ENCODE assay signal across 8 mouse cellular contexts in genomic region chr8:11635012-11635577, GRCm38 (mm10). TPM values are rescaled to one million over a fixed set of nuclear protein-coding genes. Genes with fewer than 3 reads are reported as not detected.
A peak's percentile ranks its signal among the peaks of the same experiment; 100 is the strongest.
DNase-seq lines count a peak whose midpoint lies in the region; ATAC-seq and TF ChIP-seq lines count a peak whose summit lies in the region.

No protein-coding gene starts in this region.

- peak overlapping the region; percentile 99 for H3K27ac ChIP-seq in hindbrain, embryonic 15.5 days (replicated peaks)
- peak overlapping the region; percentile 96 for H3K27ac ChIP-seq in left cerebral cortex, adult 2 months
- no peak overlapping the region for H3K27ac ChIP-seq in macrophage

- WGBS in hindbrain, embryonic 15.5 days, result under 1% methylated on average over 66 of the region's 70 CpGs
- under 1% methylated on average over 69 of the region's 70 CpGs for WGBS in macrophage (ENCODE audit: missing documents)

- peaks cover 33% of the 10 kb centered on the region for H3K4me1 ChIP-seq in hindbrain, embryonic 15.5 days (replicated peaks)

- intact Hi-C loops in left cerebral cortex, adult 2 months (cut with DNase I), result loop anchor here (1.0 to 5.0 kb wide), 3 partner anchors 67 to 92 kb away; partner anchors contain the start of genes 1700016D06Rik, Arhgef7 and Ing1

- H3K27me3 ChIP-seq in hindbrain, embryonic 15.5 days, result no peaks in the 10 kb centered on the region

- peak; percentile 87 for ATAC-seq in hindbrain, embryonic 15.5 days (ENCODE audit: low FRiP score, low read depth)

- peak overlapping the region; percentile 93 for H3K4me3 ChIP-seq in hindbrain, embryonic 15.5 days
- peak overlapping the region; percentile 100 for H3K4me3 ChIP-seq in left cerebral cortex, adult 2 months
- peak overlapping the region; percentile 64 for H3K4me3 ChIP-seq in macrophage (ENCODE audit: inconsistent target)

- peaks cover 47% of the 10 kb centered on the region for H3K79me2 ChIP-seq in macrophage (ENCODE audit: inconsistent target)

- peaks cover 16% of the 10 kb centered on the region for H3K36me3 ChIP-seq in hindbrain, embryonic 15.5 days
- H3K36me3 ChIP-seq in macrophage (ENCODE audit: inconsistent target), result no peaks in the 10 kb centered on the region

- DNase-seq in ZHBTc4 (ENCODE audit: low read depth, low spot score), result peak; percentile 95
- DNase-seq in cerebellum, postnatal 25 days, result peak; percentile 75 to 85
- peak; percentile 80 to 81 for DNase-seq in frontal cortex, postnatal 36 days (ENCODE audit: low spot score in 2 of 2)
- DNase-seq in left cerebral cortex, adult 2 months (ENCODE audit: extremely low spot score in 1 of 2, low spot score in 2 of 2), result peak; percentile 82 to 89
- peak; percentile 80 for DNase-seq in right cerebral cortex, adult 2 months (ENCODE audit: low spot score in 2 of 2)
- DNase-seq in urinary bladder, postnatal 10 days (ENCODE audit: low spot score), result peak; percentile 50

- TF ChIP-seq CTCF in left cerebral cortex, adult 2 months (IDR thresholded peaks at IDR 0.05), result peak; percentile 19

- no peaks in the 10 kb centered on the region for H3K9me3 ChIP-seq in hindbrain, embryonic 15.5 days

- H3K4me2 ChIP-seq in hindbrain, embryonic 15.5 days, result peak overlapping the region; percentile 93

- H3K9ac ChIP-seq in hindbrain, embryonic 15.5 days, result peak overlapping the region; percentile 96

RNA-seq across cellular contexts. Expression of gene Ankrd10, which starts 0.5 kb away (rescaled TPM):
- polyA plus RNA-seq in hindbrain, embryonic 15.5 days (2015; fragmentation: Nextera tagmentation; extraction: Ambion mirVana), result 81.3 and 82.8 TPM in 2 replicates
- 10 to 100 TPM; 51.5 to 60.0 TPM for total RNA-seq in left cerebral cortex, adult 2 months (2021)
- total RNA-seq in macrophage (2018; cell fraction: chromatin; rRNA removed), result 100 to 1,000 TPM in 2 of 26 experiments, 10 to 100 TPM in 24; 23.9 to 123 (median 69.8) TPM
- 10 to 100 TPM in 2 of 26 experiments, 1 to 10 TPM in 24; 2.1 to 12.2 (median 5.8) TPM for total RNA-seq in macrophage (2018; cell fraction: cytosol; rRNA removed)
- total RNA-seq in macrophage (2018; cell fraction: nucleus; rRNA removed), result 100 to 1,000 TPM in 1 of 26 experiments, 10 to 100 TPM in 25; 15.4 to 114 (median 45.7) TPM
- 4.2 to 13.7 TPM (median 11.4 TPM) in 3 replicates for polyA plus RNA-seq in macrophage (2018)
